Mouse (Mus musculus): ENCODE data around the gene Zbtb24.

DNA sequence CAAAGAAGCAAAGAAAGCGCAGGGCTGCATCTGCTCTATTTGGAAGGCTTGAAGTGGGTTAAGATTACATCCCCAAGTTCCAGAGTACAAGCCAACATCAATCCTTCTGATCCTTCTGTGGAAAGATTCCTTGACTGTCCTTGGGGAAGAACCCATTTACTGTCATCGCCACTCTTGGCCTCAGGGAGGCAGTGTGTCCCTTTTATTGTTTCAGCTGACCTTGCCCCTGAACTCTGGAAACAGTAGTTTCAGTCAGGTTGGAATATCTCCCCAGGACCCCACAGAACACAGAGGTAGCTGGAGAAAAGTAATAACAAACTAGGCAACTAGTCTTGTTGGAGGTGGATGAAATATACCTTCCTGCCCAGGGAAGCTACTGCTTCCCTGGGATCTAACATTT, 59.0 kb downstream of the Zbtb24 start:
- TF ChIP-seq POLR2A (IDR thresholded peaks at IDR 0.05; ENCODE audit: borderline replicate concordance, control insufficient read depth, low read depth, low read length) (no peak), CTCF (IDR thresholded peaks at IDR 0.05; ENCODE audit: control insufficient read depth, insufficient read depth, low read length) (peak; percentile 66)

Measured in bone marrow, adult 2 months (tissue).